Mouse (Mus musculus): ENCODE results near the gene Atg4b.

DNA sequence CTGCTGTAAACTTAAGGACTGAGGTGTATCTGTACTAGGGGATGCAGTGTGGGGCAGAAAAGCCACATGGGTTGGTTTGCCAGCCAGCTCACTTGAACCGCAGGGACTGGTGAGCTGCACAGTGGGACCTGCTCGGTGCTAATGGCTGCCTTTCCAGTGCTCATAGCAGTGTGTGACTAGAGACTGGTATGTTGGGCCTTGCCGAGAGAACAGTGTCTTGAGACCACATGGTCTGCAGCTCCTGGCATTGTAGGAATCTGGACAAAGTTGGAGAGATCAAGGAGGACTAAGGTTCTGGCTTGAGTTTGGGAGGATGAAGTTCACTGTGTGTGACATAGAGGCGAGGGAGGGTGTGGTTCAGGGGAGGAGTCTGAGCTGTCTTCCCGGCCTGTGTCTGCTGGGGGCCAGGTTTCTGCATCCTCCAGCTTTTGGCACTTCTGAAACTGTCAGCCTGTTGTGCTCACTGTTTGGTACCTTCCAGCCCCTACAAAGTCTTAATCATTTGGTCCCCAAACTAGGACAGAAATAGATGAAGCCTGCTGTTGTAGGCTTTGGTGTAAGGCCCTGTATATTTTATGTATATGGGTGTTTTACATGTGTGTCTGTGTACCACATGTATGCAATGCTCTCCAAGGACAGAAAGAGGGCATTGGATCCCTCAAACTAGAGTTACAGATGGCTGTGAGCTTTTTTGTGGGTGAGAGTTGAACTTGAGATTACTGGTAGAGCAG lies 54.1 kb downstream of the Atg4b start:
- TF ChIP-seq GATA1 (IDR thresholded peaks at IDR 0.05; ENCODE audit: low read length) (no peak), TAL1 (IDR thresholded peaks at IDR 0.05; ENCODE audit: low read length) (no peak)
